Mouse (Mus musculus) T-helper 2 cell (primary cell): ENCODE data around the gene Anxa6.
"Not testable (repeated sequence)": the region's sequence is repeated elsewhere in the genome, so short reads cannot be mapped to it uniquely, and the experiment has no call there.

ENCODE experiments used
- in situ Hi-C: fragments of 300-600 bp; cut with MboI, MseI; formaldehyde crosslinking; loops from one replicate; pipeline ENCODE4 v1.15.1; 2025; ENCODE audit warnings: high pct_unique_total_duplicates

The Anxa6 gene

GRCm38 (mm10) chr11:54961164-54961850 lies 71.9 kb downstream of the Anxa6 start:
- in situ Hi-C loops = no loop called here

- in situ Hi-C loops = no loop called here
These were observed 73.0 kb downstream of the Anxa6 start for GRCm38 (mm10) chr11:54960251-54960650.

GRCm38 (mm10) chr11:54958571-54959073 lies 74.6 kb downstream of the Anxa6 start:
- in situ Hi-C loops = no loop called here

- in situ Hi-C loops = not testable (repeated sequence)
These were observed 75.5 kb downstream of the Anxa6 start for GRCm38 (mm10) chr11:54957708-54958107.

- in situ Hi-C loops = no loop called here
These were observed 76.3 kb downstream of the Anxa6 start for GRCm38 (mm10) chr11:54956912-54957311.

GRCm38 (mm10) chr11:54955735-54956480 lies 77.3 kb downstream of the Anxa6 start:
- in situ Hi-C loops = no loop called here

- in situ Hi-C loops = not testable (repeated sequence)
These were observed 77.9 kb downstream of the Anxa6 start for GRCm38 (mm10) chr11:54955400-54955734.

GRCm38 (mm10) chr11:54954716-54955115 lies 78.5 kb downstream of the Anxa6 start:
- in situ Hi-C loops = no loop called here

GRCm38 (mm10) chr11:54953993-54954446 lies 79.2 kb downstream of the Anxa6 start:
- in situ Hi-C loops = no loop called here

GRCm38 (mm10) chr11:54952651-54953050 lies 80.6 kb downstream of the Anxa6 start:
- in situ Hi-C loops = no loop called here

- in situ Hi-C loops = no loop called here
These were observed 82.6 kb downstream of the Anxa6 start for GRCm38 (mm10) chr11:54950684-54951083.

GRCm38 (mm10) chr11:54949717-54950116 lies 83.5 kb downstream of the Anxa6 start:
- in situ Hi-C loops = no loop called here

- in situ Hi-C loops = no loop called here
These were observed 88.5 kb downstream of the Anxa6 start for GRCm38 (mm10) chr11:54944702-54945101.

- in situ Hi-C loops = no loop called here
These were observed 93.2 kb downstream of the Anxa6 start for GRCm38 (mm10) chr11:54940056-54940455.

- in situ Hi-C loops = no loop called here
These were observed 93.7 kb downstream of the Anxa6 start for GRCm38 (mm10) chr11:54939501-54939900.

GRCm38 (mm10) chr11:54936771-54937140 lies 96.5 kb downstream of the Anxa6 start:
- in situ Hi-C loops = no loop called here

GRCm38 (mm10) chr11:54936035-54936770 lies 97.0 kb downstream of the Anxa6 start:
- in situ Hi-C loops = no loop called here

GRCm38 (mm10) chr11:54934198-54934597 lies 99.0 kb downstream of the Anxa6 start:
- in situ Hi-C loops = loop anchor here (5.0 kb wide), 2 partner anchors 48 to 108 kb away; no protein-coding TSS in a partner anchor

GRCm38 (mm10) chr11:54932540-54932939 lies 100.7 kb downstream of the Anxa6 start:
- in situ Hi-C loops = loop anchor here (5.0 kb wide), 2 partner anchors 50 to 110 kb away; no protein-coding TSS in a partner anchor

- in situ Hi-C loops = loop anchor here (5.0 kb wide), 2 partner anchors 51 to 111 kb away; no protein-coding TSS in a partner anchor
These were observed 101.7 kb downstream of the Anxa6 start for GRCm38 (mm10) chr11:54931405-54932093.

GRCm38 (mm10) chr11:54930318-54930979 lies 102.8 kb downstream of the Anxa6 start:
- in situ Hi-C loops = loop anchor here (5.0 kb wide), 2 partner anchors 52 to 112 kb away; no protein-coding TSS in a partner anchor
